Mouse (Mus musculus) lung, adult 2 months (tissue): ENCODE data around the gene Acbd7. TPM values are rescaled to one million over a fixed set of nuclear protein-coding genes. Genes with fewer than 3 reads are reported as not detected.

Source experiments
- DNase-seq: peaks from one replicate; pipeline ENCODE4 v3.0.0; 2022
- H3K4me1 ChIP-seq: fragments of 200-500 bp; 2 replicates; pipeline ENCODE4 v1.6.1; 2011; ENCODE audit warnings: low read length; ENCODE audit not compliant: control insufficient read depth, insufficient read depth
- H3K4me3 ChIP-seq: fragments of 200-500 bp; replicated peaks from 2 replicates; pipeline ENCODE3; 2011; ENCODE audit warnings: low read depth, mild to moderate bottlenecking, control low read depth, low read length; ENCODE audit errors: extremely low read depth
- CTCF ChIP-seq: fragments of 200-500 bp; IDR thresholded peaks from 2 replicates; pipeline ENCODE4 v1.5.1; 2011; ENCODE audit warnings: mild to moderate bottlenecking, low read length, control low read depth; ENCODE audit not compliant: insufficient read depth
- POLR2A ChIP-seq: fragments of 200-500 bp; IDR thresholded peaks from 2 replicates; pipeline ENCODE4 v1.6.1; 2011; ENCODE audit warnings: low read depth, mild to moderate bottlenecking, control low read depth, low read length, borderline replicate concordance; ENCODE audit errors: extremely low read depth
- WGBS: fragments of 180-500 bp; shearing (Covaris S2); methylation state at CpG from one replicate; pipeline ENCODE4 v1.1.7; 2018; 5-methylcytosine and 5-hydroxymethylcytosine counted together
- polyA plus RNA-seq: library from polyadenylated mRNA; depleted of rRNA; stranded (reverse); fragments of >200 nt; gene quantifications from 2 replicates; pipeline ENCODE4 v1.2.3, GENCODE M21; 2012; rRNA removed

Acbd7 gene
- polyA plus RNA-seq, 1 experiment, result not detected

GRCm38 (mm10) chr2:3356311-3356710 lies 20.3 kb downstream of the Acbd7 start:
- no peak for TF ChIP-seq CTCF
- no peak for TF ChIP-seq POLR2A
- H3K4me1 ChIP-seq, result no peaks in the 10 kb centered on the region
- no peak for DNase-seq
- no peak overlapping the region for H3K4me3 ChIP-seq
- 66% methylated on average over 3 of the region's 3 CpGs for WGBS

DNA sequence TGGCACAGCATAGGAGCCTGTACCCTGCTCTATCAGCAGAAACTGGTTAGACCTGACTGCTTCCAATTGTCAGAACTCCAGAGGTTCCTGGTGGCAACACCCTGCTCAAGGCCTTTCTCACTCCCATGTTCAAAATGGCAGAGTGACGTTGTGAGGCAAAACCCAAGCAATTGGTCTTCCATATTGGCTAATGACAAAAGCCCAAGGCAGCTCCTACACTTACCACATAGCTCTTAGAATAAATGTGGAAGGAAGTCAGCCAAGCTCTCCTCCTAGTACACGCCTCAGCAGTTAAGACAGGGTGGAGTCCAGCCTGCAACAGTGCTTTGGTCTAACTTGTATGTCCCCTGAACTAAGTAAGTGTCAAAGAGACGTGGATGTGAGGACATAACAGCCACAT lies 21.9 kb downstream of the Acbd7 start:
- no peak overlapping the region for H3K4me3 ChIP-seq
- 60% methylated on average over 3 of the region's 3 CpGs for WGBS
- no peak for DNase-seq

GRCm38 (mm10) chr2:3361067-3361466 lies 25.1 kb downstream of the Acbd7 start:
- Histone ChIP-seq H3K4me1 (no peaks in the 10 kb centered on the region), H3K4me3 (no peak overlapping the region)
- no peak for DNase-seq
- 78% methylated on average over 3 of the region's 3 CpGs for WGBS
- TF ChIP-seq POLR2A (no peak), CTCF (no peak)

More for the DNA sequence above, 21.9 kb downstream of the Acbd7 start:
- no peaks in the 10 kb centered on the region for H3K4me1 ChIP-seq
- TF ChIP-seq CTCF, result no peak
- no peak for TF ChIP-seq POLR2A

GRCm38 (mm10) chr2:3365127-3365526 lies 29.2 kb downstream of the Acbd7 start:
- no peaks in the 10 kb centered on the region for H3K4me1 ChIP-seq
- 62% methylated on average over 4 of the region's 4 CpGs for WGBS
- TF ChIP-seq POLR2A (no peak), CTCF (no peak)
- no peak overlapping the region for H3K4me3 ChIP-seq
- DNase-seq, result no peak

GRCm38 (mm10) chr2:3387105-3387860 lies 51.3 kb downstream of the Acbd7 start:
- H3K4me3 ChIP-seq, result no peak overlapping the region

More at GRCm38 (mm10) chr2:3387105-3387860, 51.3 kb downstream of the Acbd7 start:
- DNase-seq, result no peak
- no peaks in the 10 kb centered on the region for H3K4me1 ChIP-seq
- TF ChIP-seq POLR2A, result no peak
- no peak for TF ChIP-seq CTCF
- 79% methylated on average over 6 of the region's 6 CpGs for WGBS

Other genes starting within 250 kb of the Acbd7 start
- gene Fam171a1, start 221.9 kb upstream of the Acbd7 start, polyA plus RNA-seq, result 35.7 and 38.3 TPM in 2 replicates
- 5.0 and 6.8 TPM in 2 replicates for gene Nmt2, start 52.0 kb upstream of the Acbd7 start, polyA plus RNA-seq
- gene Rpp38, start 3.5 kb upstream of the Acbd7 start, polyA plus RNA-seq, result 1.1 and 2.2 TPM in 2 replicates
- gene Olah, start 61.0 kb downstream of the Acbd7 start, polyA plus RNA-seq, result not detected in 2 replicates
- 1.5 and 1.7 TPM in 2 replicates for gene Meig1, start 86.5 kb downstream of the Acbd7 start, polyA plus RNA-seq
- gene Dclre1c, start 88.0 kb downstream of the Acbd7 start, polyA plus RNA-seq, result 2.4 and 3.5 TPM in 2 replicates
- gene Suv39h2, start 138.9 kb downstream of the Acbd7 start, polyA plus RNA-seq, result 0.25 and 0.26 TPM in 2 replicates
- 1.2 and 1.3 TPM in 2 replicates for gene Gm45902, start 176.6 kb downstream of the Acbd7 start, polyA plus RNA-seq
- gene Hspa14, start 176.6 kb downstream of the Acbd7 start, polyA plus RNA-seq, result 19.1 and 25.5 TPM in 2 replicates
- 0.43 and 0.70 TPM in 2 replicates for gene Cdnf, start 176.9 kb downstream of the Acbd7 start, polyA plus RNA-seq
- 11.1 and 14.7 TPM in 2 replicates for gene Fam107b, start 234.3 kb downstream of the Acbd7 start, polyA plus RNA-seq